In genomic region chr7:35901942-35902381, GRCm38 (mm10) we compare ENCODE assay signal across 8 mouse cellular contexts.
DNase-seq lines count a peak whose midpoint lies in the region; ATAC-seq lines count a peak whose summit lies in the region.

No protein-coding gene starts in this region.

- DNase-seq in CD8-positive naive resting alpha-beta T cell, adult 2 months (ENCODE audit: low read depth in 2 of 2, low spot score in 2 of 2) = peak; percentile 33 to 51
- peak; percentile 69 for DNase-seq in brain, adult 2 months (ENCODE audit: low read depth, low spot score)
- peak; percentile 22 for DNase-seq in liver, embryonic 13.5 days
- DNase-seq in neural tube, embryonic 11.5 days (ENCODE audit: low spot score) = peak; percentile 78
- peak; percentile 59 for DNase-seq in testis, postnatal 14 days (ENCODE audit: low spot score)

- no peaks in the 10 kb centered on the region for H3K36me3 ChIP-seq in embryonic facial prominence, embryonic 15.5 days
- H3K36me3 ChIP-seq in heart, embryonic 13.5 days = no peaks in the 10 kb centered on the region
- no peaks in the 10 kb centered on the region for H3K36me3 ChIP-seq in kidney, embryonic 16.5 days (ENCODE audit: insufficient read depth, low read length)
- H3K36me3 ChIP-seq in liver, embryonic 13.5 days = no peaks in the 10 kb centered on the region
- no peaks in the 10 kb centered on the region for H3K36me3 ChIP-seq in neural tube, embryonic 11.5 days (ENCODE audit: control insufficient read depth, insufficient read depth, low read length)

- H3K4me2 ChIP-seq in embryonic facial prominence, embryonic 15.5 days (replicated peaks) = peak overlapping the region; percentile 28; the same call in 1 of the 2 replicates
- H3K4me2 ChIP-seq in heart, embryonic 13.5 days = peak overlapping the region; percentile 64
- H3K4me2 ChIP-seq in kidney, embryonic 16.5 days (replicated peaks; ENCODE audit: low read depth, low read length) = peak overlapping the region; percentile 38
- H3K4me2 ChIP-seq in liver, embryonic 13.5 days = no peak overlapping the region
- peak overlapping the region; percentile 26; the same call in 1 of the 2 replicates for H3K4me2 ChIP-seq in neural tube, embryonic 11.5 days (ENCODE audit: low read depth)

- H3K9ac ChIP-seq in embryonic facial prominence, embryonic 15.5 days = no peak overlapping the region
- no peak overlapping the region for H3K9ac ChIP-seq in heart, embryonic 13.5 days
- no peak overlapping the region for H3K9ac ChIP-seq in kidney, embryonic 16.5 days (replicated peaks; ENCODE audit: low read length)
- no peak overlapping the region for H3K9ac ChIP-seq in liver, embryonic 13.5 days
- H3K9ac ChIP-seq in neural tube, embryonic 11.5 days (ENCODE audit: low read length) = no peak overlapping the region

- ATAC-seq in embryonic facial prominence, embryonic 15.5 days (ENCODE audit: insufficient number of reproducible peaks, low FRiP score, low TSS enrichment, low read depth) = no peak
- ATAC-seq in heart, embryonic 13.5 days (ENCODE audit: extremely low read depth, insufficient number of reproducible peaks, low FRiP score, low TSS enrichment) = no peak
- no peak; the same call in none of the 2 replicates for ATAC-seq in kidney, embryonic 16.5 days (ENCODE audit: low FRiP score, low TSS enrichment)
- no peak for ATAC-seq in liver, embryonic 13.5 days (ENCODE audit: low read depth)
- no peak for ATAC-seq in neural tube, embryonic 11.5 days (ENCODE audit: insufficient read depth, low FRiP score, low TSS enrichment)

- peaks cover 3% of the 10 kb centered on the region; the same call in 1 of the 2 replicates for H3K27me3 ChIP-seq in embryonic facial prominence, embryonic 15.5 days
- peaks cover 11% of the 10 kb centered on the region; the same call in 1 of the 2 replicates for H3K27me3 ChIP-seq in heart, embryonic 13.5 days (replicated peaks)
- H3K27me3 ChIP-seq in kidney, embryonic 16.5 days (ENCODE audit: insufficient read depth, low read length) = no peaks in the 10 kb centered on the region
- H3K27me3 ChIP-seq in liver, embryonic 13.5 days = no peaks in the 10 kb centered on the region
- no peaks in the 10 kb centered on the region for H3K27me3 ChIP-seq in neural tube, embryonic 11.5 days (ENCODE audit: control insufficient read depth, insufficient read depth, low read length)

- no peak overlapping the region for H3K27ac ChIP-seq in embryonic facial prominence, embryonic 15.5 days (replicated peaks)
- no peak overlapping the region for H3K27ac ChIP-seq in heart, embryonic 13.5 days (replicated peaks)
- no peak overlapping the region for H3K27ac ChIP-seq in kidney, embryonic 16.5 days (ENCODE audit: low read length)
- no peak overlapping the region for H3K27ac ChIP-seq in liver, embryonic 13.5 days
- no peak overlapping the region for H3K27ac ChIP-seq in neural tube, embryonic 11.5 days (ENCODE audit: low read depth, low read length)

- H3K9me3 ChIP-seq in embryonic facial prominence, embryonic 15.5 days (replicated peaks) = no peaks in the 10 kb centered on the region
- no peaks in the 10 kb centered on the region for H3K9me3 ChIP-seq in heart, embryonic 13.5 days
- 0 out of 2 replicates have a peak, but pooled peaks cover 4% of the 10 kb centered on the region for H3K9me3 ChIP-seq in kidney, embryonic 16.5 days (ENCODE audit: low read length)
- H3K9me3 ChIP-seq in liver, embryonic 13.5 days (replicated peaks) = no peaks in the 10 kb centered on the region; the same call in 1 of the 2 replicates
- H3K9me3 ChIP-seq in neural tube, embryonic 11.5 days (ENCODE audit: control insufficient read depth, low read length) = no peaks in the 10 kb centered on the region

- peaks cover 3% of the 10 kb centered on the region; the same call in 1 of the 2 replicates for H3K4me1 ChIP-seq in embryonic facial prominence, embryonic 15.5 days
- no peaks in the 10 kb centered on the region for H3K4me1 ChIP-seq in heart, embryonic 13.5 days
- H3K4me1 ChIP-seq in kidney, embryonic 16.5 days (ENCODE audit: insufficient read depth, low read length) = no peaks in the 10 kb centered on the region; the same call in 1 of the 2 replicates
- no peaks in the 10 kb centered on the region for H3K4me1 ChIP-seq in liver, embryonic 13.5 days (replicated peaks)
- H3K4me1 ChIP-seq in neural tube, embryonic 11.5 days (ENCODE audit: control insufficient read depth, insufficient read depth, low read length) = peaks cover 4% of the 10 kb centered on the region; the same call in 1 of the 2 replicates

- no peak overlapping the region; the same call in 1 of the 2 replicates for H3K4me3 ChIP-seq in embryonic facial prominence, embryonic 15.5 days (replicated peaks)
- H3K4me3 ChIP-seq in heart, embryonic 13.5 days = peak overlapping the region; percentile 39
- H3K4me3 ChIP-seq in kidney, embryonic 16.5 days (ENCODE audit: low read length) = peak overlapping the region; percentile 23
- no peak overlapping the region for H3K4me3 ChIP-seq in liver, embryonic 13.5 days (replicated peaks)
- H3K4me3 ChIP-seq in neural tube, embryonic 11.5 days (ENCODE audit: low read depth, low read length) = no peak overlapping the region

- 6% methylated on average over 17 of the region's 17 CpGs for WGBS in embryonic facial prominence, embryonic 15.5 days
- WGBS in heart, embryonic 13.5 days = 4% methylated on average over 17 of the region's 17 CpGs
- WGBS in kidney, embryonic 16.5 days = 5% methylated on average over 17 of the region's 17 CpGs
- 7% methylated on average over 17 of the region's 17 CpGs for WGBS in liver, embryonic 13.5 days (ENCODE audit: insufficient replicate concordance)
- 4% methylated on average over 17 of the region's 17 CpGs for WGBS in neural tube, embryonic 11.5 days

Comparison
In these comparisons a context has a peak if more than half of its experiments do, and no peak if none do; other contexts are left out.
1. DNase-seq: peak in every context shown above with its lines; median percentile 78 in neural tube, embryonic 11.5 days; 69 in brain, adult 2 months; 59 in testis, postnatal 14 days; 42 in CD8-positive naive resting alpha-beta T cell, adult 2 months; 22 in liver, embryonic 13.5 days.
2. H3K4me3 ChIP-seq: peak in heart, embryonic 13.5 days (single experiment) and kidney, embryonic 16.5 days (single experiment); none in embryonic facial prominence, embryonic 15.5 days (single experiment), liver, embryonic 13.5 days (single experiment) and neural tube, embryonic 11.5 days (single experiment).